Mouse (Mus musculus) ovary, postnatal 36 days (tissue): Measurements from ENCODE around the gene Pdzd7.

Experiments
- DNase-seq: peaks from one replicate; pipeline ENCODE4 v3.0.0; 2022; ENCODE audit warnings: low spot score, mixed read lengths

Gene Pdzd7

DNA sequence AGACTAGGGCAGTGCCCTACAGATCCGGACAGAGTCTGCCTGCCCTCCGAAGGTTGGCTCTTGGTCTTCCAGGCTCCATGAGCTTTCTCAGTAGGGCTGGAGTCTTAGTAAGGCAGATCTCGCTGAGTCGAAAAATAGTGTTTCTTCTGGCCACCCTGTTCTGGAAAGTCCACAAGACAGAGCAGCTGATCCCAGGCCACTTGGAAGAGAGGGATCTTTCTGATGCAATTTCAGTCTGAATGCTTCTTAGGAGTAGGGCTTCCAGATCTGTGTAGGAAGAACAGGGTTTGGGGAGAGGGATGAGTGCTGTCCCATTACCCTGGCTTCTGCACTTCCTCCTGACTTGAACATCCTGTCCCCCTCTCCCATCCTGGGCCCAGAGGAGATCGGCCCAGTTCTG lies at the start of gene Pdzd7:
Pdzd7 (minus strand) TSS at position 67 of the 400 bp plus-strand sequence.
- DNase-seq, result no peak

DNA sequence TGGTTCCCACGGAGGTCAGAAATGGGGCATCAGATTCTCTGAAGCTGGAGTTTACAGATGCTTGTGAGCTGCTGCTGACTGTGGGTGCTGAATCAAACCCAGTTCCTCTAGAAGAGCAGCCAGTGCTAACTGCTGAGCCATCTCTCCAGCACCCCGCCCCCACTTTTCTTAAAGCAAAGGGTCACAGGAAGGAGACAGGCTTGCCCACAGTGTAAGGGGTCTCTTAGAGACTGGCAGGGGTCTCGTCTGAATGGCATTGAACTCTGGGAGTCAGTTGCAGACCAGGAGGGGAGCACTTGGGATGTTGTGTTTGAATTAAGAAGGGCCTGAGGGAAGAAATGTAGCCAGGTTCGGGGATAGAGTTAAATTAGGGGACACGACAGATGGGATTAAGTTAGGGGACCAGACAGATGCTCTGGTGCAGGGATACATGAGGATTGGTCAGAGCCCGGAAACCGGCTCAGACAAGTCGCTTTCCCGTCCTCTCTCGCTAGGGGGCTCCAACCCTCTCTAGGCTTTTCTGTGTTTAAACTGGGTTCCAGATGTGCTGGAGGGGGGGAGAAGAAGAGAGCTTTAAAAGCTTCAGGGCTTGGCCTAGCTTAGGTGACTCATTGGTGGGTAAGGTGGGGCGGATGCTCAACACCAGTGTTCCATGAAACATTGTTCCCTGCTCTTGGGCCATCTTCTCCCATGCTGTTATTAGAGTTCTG lies 36.5 kb upstream of the Pdzd7 start:
- DNase-seq, result peak; percentile 55

DNA sequence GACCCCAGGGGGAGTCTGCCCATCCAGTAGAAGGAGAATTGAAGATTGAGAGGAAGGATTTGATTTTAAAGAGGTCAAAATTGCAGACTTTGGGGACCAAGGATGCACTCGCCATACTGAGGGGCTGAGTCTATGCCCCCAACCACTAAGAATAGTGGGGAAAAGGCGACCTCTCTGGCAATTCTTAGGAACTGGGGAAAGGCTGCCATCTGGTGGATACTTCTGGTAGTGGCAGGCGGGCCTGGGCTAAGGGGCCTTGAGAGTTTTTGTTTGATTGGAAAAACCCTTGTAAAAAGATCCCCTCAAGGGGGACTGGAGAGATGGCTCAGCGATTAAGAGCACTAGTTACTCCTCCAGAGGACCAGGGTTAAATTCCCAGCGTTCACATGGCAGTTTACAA lies 35.8 kb upstream of the Pdzd7 start:
- peak; percentile 67 for DNase-seq

DNA sequence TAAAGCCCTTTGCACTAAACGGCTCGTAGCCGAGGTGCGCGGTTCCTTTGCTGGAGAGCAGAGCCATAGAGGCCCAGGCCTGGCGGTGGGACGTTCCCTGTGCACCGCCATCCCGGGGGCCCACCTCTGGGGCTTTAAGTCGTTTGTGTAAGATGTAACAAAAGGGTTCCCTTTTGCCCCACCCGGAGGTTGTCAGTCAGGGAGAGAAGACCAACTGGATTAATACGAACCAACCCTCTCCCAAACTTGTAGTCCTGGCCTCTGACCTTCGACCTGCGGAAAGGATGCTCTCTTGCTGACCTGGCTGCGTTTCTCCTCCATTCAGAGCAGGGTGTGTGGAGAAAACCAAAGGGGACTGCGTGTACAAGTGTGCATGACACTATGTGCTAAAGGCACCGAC lies 35.2 kb upstream of the Pdzd7 start:
- peak; percentile 25 for DNase-seq

DNA sequence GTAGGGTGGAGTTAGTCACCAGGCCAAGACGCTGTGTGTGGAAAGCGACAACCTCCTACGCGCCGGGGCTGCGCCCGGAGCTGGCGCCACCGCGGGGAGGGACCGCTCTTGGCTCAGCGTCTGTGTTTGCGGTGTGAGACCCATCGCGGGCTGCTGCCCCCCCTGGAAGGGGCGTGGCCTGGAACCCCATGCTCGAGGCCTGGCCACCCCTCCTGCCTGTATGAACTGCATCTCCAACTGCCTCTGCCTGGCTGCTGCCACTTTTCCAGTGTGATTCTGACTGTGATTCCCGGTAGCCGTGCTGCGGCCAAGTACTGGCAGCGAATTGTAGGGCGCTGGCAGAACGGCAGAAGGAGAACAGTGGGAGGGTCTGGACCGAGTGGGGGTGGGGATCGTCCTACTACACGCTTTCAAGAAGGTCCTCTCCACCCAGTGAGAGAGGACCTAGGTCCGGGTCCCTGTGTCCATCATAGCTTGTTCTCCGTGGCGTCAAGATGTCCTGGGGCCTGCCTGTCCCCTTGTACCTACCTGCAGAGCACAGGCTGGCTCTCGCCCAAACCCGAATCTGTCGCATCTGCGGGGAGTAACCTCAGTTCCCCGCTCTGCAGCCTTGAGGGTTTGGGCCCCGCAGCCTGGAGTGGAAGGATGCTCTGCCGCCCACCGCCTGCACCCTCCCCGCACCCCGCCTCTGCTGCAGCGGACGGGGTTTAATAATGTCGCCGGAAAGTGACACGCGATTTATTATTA lies 34.4 kb upstream of the Pdzd7 start:
- peak; percentile 86 for DNase-seq

DNA sequence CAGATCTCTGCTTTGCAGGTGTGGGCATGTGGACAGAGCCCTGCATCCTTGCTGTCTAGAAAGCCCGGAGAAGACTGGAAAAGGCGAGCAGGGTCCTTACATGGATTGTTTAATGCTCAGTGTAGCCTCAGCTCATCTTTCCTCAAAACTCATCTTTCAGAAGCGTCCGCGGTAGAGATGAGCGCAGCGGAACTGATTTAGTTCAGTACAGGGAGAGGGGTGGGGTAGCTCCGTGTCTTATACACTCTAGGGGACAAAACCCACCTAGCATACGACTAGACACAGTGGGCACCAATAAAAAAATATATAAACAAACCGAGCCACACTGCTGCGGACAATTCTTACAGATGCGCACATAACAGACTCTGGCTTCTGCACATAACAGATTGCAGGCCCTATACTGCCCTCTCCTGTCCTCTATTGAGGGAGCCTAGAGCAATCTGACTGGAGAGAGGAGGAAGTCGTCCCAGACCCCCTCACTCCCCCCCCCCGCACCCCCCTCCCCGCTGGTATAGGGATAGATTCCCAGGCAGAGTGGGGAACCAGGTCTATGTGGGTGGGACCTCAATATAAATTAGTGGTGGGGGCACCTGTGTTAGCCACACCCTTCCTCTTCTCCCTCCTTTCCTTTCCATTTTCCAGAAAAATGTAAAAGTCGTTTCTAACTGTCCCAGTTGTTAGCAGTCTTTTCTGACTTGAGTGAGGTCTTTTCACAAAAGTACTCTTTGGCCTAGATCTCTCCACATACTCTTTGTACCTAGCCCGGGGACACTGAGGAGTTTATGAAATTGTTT lies 33.7 kb upstream of the Pdzd7 start:
- DNase-seq, result no peak

DNA sequence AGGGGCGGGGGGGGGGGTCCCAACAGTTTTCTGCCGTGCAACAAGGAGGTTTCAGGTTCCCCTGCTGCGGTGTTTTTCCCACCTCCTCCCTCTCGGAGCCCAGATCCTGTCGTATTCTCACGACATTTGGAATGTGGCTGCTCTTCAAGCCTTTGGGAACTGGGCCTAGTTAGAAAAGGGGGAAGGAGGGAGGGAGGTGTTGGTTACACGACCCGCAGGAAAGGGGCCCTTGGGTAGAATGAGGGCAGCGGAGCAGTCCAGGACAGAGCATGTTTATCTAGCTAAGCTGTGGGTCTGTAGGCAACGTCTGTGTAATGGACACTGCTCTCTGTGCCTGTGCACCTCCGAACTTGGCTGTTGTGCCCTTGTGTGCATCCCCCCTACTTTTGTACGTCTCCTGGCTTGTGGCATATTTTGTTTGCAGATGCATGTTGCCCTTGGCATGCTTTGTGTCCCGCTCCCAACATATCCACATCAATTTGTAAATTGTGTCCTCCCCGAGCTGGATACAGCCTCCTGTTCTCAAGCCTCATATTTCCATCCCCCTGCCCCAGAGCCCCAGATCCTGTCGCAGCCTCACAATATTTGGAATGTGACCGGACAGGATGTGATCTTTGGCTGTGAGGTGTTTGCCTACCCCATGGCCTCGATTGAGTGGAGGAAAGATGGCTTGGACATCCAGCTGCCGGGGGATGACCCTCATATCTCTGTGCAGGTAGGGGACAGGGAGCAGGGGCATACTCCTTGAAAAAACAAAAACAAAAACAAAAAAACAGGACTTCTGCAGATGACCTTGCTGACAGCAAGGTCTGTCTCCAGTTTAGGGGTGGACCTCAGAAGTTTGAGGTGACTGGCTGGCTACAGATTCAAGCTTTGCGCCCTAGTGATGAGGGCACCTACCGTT lies 32.5 kb upstream of the Pdzd7 start:
- DNase-seq, result no peak

DNA sequence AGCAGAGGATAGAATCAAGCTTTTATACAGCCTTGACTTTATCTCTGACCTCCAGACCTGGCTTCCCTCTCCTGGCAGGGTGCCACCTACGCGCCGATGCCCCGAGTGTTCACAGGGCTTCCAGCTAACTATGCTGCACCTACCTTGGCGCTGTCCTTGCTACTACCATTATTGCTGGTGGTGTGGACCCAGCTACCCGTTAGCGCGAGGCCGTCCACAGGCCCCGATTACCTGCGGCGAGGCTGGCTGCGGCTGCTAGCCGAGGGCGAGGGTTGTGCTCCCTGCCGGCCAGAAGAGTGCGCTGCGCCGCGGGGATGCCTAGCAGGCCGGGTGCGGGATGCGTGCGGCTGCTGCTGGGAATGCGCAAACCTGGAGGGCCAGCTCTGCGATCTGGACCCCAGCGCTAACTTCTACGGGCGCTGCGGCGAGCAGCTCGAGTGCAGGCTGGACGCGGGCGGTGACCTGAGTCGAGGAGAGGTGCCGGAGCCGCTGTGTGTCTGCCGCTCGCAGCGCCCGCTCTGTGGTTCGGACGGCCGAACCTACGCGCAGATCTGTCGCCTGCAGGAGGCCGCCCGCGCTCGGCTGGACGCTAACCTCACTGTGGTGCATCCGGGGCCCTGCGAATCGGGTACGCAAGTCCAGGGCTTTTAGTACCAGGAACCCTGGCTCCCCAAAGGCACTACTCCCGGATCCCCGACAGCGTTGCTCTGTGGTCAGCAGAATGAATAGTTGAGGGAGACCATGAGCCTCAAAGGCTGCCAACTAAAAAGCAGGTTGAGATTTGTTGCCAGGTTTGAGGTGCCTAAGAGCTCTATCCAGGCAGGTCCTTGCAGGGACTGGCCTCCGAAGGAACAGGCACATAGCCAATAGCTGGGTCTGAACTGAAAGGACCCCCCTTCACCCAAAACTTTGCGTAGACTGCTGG lies 31.3 kb upstream of the Pdzd7 start:
- DNase-seq, result peak; percentile 76

DNA sequence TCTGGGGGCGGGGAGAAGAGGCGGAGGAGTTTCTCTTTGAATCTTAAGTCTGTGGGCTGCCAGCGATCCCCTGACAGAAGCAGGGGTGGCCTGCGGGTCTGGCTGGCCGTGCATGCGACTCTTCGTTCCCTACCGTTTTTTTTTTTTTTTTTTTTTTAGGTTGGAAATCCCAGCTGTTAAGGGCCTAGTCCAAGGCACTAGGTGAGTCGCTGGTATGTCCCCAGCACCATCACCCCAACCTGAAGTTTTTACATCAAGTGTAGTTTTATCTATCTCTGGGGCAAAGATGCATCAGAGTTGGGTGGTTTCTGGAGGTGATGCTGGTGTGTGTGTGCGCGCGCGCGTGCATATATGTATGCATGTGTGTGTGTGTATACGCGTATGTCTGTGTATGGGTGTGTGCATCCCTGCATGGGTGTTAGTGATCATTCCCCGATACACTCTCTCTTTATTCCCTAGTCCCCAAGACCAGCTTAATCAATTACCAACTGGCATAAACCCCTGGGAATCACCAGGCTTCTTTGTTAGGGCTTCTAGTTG lies 30.6 kb upstream of the Pdzd7 start:
- no peak for DNase-seq

DNA sequence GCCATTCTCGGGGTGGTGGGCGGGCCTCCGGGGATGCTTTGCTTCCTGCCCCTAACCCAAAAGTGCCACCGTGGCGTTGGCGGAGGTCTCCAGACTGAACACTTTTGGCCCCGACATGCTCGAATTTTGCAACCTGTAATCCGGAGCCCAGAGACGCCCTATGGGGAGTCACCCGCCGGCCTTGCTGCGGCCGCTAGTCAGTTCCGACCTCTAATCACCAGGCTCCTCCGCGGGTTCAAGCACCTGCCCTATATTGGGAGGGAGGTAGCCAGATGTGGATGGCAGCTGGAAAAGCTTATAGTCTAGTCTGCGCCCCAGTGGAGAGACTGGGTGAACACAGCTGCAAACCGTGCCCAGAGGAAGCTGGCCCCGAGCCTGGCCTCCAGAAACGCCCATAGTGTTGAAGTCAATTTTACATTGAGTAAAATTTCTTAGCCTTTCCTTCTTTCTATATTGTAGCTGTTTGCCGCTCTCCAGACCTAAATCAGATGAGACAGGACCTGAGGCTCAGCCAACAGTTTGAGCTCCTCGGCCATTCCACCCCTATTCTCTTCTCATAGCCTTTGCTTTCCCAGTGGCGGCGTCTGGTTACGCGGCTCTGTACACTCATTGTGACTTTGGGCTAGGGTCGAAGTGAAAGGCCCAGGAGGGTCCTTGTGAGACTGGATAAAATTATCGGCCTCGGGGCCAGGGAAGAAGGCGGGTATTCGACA lies 30.0 kb upstream of the Pdzd7 start:
- DNase-seq, result peak; percentile 49

DNA sequence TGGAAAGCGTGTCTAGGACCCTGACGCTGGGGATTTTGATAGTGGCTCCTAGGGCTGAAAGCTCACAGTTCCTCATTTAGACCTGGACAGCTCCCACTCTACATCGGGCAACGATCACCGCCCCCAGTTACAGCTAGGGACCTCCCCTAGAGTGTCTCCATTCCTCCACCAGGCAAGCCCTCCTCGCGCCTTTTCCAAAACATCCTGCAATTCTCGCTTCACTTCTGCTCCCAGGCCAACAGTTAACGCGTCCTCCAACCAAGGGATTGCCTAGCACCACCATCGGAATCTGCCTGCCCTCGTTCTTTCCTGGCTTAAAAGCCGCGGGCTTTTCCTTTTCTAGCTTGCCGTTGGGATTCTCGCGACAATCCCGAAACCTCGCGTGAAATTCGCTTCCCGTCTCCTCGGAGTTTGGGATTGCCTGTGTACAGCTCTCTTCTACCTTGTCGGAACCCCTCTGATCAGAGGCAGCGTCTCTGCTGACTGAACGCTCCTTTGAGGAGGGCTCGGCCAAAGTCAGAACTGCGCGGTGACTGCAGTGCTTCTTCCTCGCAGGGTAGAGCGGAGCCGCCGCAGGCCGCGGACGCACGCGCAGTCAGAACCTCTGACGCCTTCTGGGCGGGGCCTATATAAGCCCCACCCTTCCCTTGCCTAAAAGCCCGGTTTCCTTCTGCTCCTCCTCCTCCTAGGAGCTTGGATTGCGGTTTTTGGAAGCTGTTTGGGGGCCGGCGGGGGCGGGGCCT lies 29.2 kb upstream of the Pdzd7 start, which contains the start of gene Kazald1:
Kazald1 (plus strand) TSS at position 662 of the 743 bp plus-strand sequence.
- peak; percentile 95 for DNase-seq

DNA sequence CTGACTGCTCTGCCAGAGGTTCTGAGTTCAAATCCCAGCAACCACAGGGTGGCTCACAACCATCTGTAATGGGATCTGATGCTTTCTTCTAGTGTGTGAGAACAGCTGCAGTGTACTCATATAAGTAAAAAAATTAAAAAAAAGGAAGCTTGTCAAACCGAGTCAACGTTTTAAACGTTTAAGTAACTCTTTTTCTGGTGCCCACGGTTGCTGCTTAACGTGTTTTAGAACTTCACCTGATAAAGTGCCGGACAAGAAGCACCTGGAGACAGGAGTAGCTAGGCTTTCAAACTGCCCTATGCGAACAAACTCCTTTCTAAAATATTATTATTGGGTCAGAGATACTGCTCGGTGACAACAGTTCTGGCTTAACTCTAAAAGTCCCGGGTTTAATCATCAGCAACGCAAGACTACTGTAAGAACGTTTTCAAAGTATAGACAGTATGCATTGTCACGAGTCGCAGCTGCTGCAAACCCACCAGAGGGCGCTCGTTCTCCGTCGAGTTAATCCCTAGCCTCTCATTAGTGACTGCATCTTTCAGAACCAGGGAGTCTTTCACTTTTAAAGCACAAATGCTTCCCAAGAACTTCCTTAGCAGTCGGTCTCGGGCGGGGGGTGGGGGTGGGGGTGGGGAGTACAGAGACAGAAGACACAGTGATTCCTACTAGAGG lies 28.5 kb upstream of the Pdzd7 start:
- DNase-seq, result peak; percentile 85

DNA sequence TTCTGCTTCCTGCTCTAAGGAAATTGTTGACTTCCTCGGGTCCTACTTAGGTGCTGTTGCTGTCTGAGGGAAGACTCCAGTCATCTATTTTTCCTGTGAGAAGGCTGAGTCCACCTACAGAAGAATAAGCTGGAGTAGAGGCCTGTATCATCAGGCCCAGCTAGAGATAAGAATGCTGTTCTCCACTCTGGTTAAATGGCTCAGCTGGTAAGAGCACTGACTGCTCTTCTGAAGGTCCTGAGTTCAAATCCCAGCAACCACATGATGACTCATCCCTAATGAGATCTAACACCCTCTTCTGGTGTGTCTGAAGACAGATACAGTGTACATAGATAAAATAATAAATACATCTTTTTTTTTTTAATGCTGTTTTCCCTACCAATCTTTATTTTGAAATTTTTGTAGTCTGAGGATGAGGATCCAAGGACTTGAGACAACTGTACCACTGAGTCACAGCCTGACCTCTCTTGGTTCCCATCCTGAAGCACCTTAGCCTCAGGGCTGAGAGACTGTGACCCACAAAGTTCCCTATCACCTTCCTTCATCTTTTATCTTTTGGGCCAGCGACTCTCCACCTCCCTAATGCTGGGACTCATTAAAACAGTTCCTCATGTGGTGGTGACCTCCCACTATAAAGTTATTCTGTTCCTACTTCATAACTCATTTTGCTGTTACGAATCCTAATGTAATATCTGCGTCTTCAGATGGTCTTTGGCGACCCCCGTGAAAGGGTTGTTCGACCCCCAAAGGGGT lies 22.4 kb upstream of the Pdzd7 start:
- no peak for DNase-seq

DNA sequence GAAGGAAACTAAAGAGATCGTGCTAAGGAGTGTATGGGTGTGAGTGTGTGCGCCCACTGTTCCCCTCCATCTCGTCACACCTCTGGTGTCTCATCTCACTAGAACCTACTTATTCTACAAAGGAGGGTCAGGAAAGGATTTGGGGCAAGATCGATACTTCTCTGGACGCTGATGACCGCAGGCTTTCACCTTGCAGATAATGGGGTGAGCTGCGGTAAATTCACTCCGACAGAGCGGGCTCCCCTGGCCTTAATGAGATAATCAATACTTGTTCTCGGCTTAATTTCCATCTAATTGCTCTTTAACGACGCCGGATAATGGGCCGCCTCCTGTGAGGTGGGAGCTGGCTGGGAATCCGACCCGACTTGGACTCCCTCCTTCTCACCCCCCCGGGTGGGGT lies 21.7 kb upstream of the Pdzd7 start:
- DNase-seq, result no peak

DNA sequence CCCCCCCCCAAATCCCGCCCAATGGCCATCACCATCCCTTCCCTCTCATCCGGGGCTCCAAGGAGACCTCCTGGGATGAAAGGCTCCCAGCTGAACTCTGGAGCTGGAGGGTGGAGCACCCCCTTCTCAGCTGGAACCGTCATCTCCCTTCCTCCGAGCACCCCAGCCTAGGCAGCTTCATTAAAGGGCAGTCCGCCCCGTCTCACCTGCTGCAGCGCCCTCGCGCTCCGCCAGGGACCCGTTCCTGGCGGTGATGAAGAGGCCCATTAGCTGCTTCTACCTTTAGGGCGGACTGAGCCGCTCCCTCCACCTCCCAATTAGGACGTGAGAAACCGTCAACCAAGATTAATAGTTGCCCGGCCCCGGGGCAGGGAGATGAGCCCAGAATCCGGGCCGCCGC lies 19.7 kb upstream of the Pdzd7 start:
- DNase-seq, result no peak

DNA sequence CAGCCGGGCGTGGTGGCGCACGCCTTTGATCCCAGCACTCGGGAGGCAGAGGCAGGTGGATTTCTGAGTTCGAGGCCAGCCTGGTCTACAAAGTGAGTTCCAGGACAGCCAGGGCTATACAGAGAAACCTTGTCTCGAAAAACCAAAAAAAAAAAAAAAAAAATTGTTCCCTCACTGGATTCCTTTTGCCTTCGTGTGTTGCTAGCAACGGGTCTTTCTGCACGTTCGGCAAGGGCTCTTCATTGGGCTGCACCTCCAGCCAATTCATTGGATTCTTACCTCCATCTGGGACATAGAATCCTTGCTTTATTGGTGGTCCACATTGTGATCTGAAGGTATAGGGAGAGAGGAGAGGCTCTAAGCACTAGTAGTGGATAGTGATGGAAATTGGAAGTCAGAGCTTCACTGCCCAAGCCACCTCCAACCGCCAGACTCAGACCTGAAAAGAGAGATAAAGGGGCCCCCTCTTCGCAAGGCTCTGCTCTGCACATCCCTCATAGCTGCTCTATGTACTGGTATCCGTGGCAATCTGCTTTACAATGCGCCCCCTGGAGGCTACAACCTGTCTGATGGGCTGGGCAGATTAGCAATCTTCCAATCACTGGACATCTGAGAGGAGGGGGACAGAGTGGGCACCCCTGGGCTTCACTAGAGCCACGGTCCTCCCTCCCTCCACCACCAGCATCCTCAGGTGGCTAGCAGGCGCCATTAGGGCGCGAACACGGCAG lies 18.2 kb upstream of the Pdzd7 start:
- peak; percentile 44 for DNase-seq

DNA sequence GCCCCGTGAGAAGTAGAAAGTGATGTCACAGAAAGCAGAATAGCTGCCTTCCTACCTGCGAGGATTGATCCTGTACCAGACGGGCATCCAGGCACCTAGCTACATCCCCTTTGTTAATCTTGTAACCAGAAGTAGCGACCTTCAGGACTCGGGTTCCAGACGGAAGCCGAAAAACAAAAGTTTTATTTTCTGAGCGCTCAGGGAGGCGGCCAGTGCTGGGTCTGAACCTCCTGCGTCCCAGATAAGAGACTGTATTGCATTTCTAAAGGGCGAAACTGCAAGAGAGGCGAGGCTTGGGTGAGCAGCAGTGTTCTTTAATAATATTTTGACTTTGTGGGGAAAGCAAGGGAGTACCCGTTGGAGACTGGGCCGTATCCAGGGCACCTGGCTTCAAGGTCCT lies 13.3 kb upstream of the Pdzd7 start:
- DNase-seq, result peak; percentile 42
